Mouse (Mus musculus): ENCODE measurements around the gene Rab43. TPM values are rescaled to one million over a fixed set of nuclear protein-coding genes. Genes with fewer than 3 reads are reported as not detected.

Gene Rab43
- polyA plus RNA-seq (2011; ENCODE audit: insufficient read depth, insufficient read length, low read depth, missing spikeins): 1.6 and 2.5 TPM in 2 replicates

- Histone ChIP-seq H3K36me3 (ENCODE audit: control insufficient read depth, insufficient read depth, low read length, poor library complexity, severe bottlenecking) (no peaks in the 10 kb centered on the region), H3K9ac (ENCODE audit: low read depth, poor library complexity, severe bottlenecking) (peak within 1 kb of the TSS; percentile 75), H3K27me3 (ENCODE audit: control insufficient read depth, insufficient read depth, low read length, poor library complexity, severe bottlenecking) (no peaks in the 10 kb centered on the region), H3K4me3 (ENCODE audit: low read depth, low read length) (peak within 1 kb of the TSS; percentile 92), H3K4me1 (ENCODE audit: control insufficient read depth, insufficient read depth, low read length) (no peaks in the 10 kb centered on the region), H3K9me3 (replicated peaks; ENCODE audit: control insufficient read depth, insufficient read depth, low read length, poor library complexity, severe bottlenecking) (no peaks in the 10 kb centered on the region), H3K27ac (ENCODE audit: insufficient read depth, low read length) (no peak within 1 kb of the TSS)
- no peak for TF ChIP-seq POLR2A (IDR thresholded peaks at IDR 0.05; ENCODE audit: insufficient read depth, low read length)
- 0 out of 2 replicates have a peak, but pooled peaks have one; percentile 14 for TF ChIP-seq EP300 (IDR thresholded peaks at IDR 0.05; ENCODE audit: insufficient read depth, low read depth, low read length)
Measured at GRCm38 (mm10) chr6:87811675-87812338, at the start of gene Rab43. Rab43 (minus strand) TSS chr6:87812164.

- no peak overlapping the region for H3K4me3 ChIP-seq (ENCODE audit: low read depth, low read length)
- TF ChIP-seq CTCF (IDR thresholded peaks at IDR 0.05; ENCODE audit: low read depth, low read length) (no peak), POLR2A (IDR thresholded peaks at IDR 0.05; ENCODE audit: insufficient read depth, low read length) (no peak), EP300 (IDR thresholded peaks at IDR 0.05; ENCODE audit: insufficient read depth, low read depth, low read length) (no peak)
- no peak overlapping the region for H3K27ac ChIP-seq (ENCODE audit: insufficient read depth, low read length)
- no peaks in the 10 kb centered on the region for H3K9me3 ChIP-seq (replicated peaks; ENCODE audit: control insufficient read depth, insufficient read depth, low read length, poor library complexity, severe bottlenecking)
- H3K9ac ChIP-seq (ENCODE audit: low read depth, poor library complexity, severe bottlenecking): no peak overlapping the region
- H3K27me3 ChIP-seq (ENCODE audit: control insufficient read depth, insufficient read depth, low read length, poor library complexity, severe bottlenecking): no peaks in the 10 kb centered on the region
- no peaks in the 10 kb centered on the region for H3K4me1 ChIP-seq (ENCODE audit: control insufficient read depth, insufficient read depth, low read length)
- no peaks in the 10 kb centered on the region for H3K36me3 ChIP-seq (ENCODE audit: control insufficient read depth, insufficient read depth, low read length, poor library complexity, severe bottlenecking)
Measured at GRCm38 (mm10) chr6:87857071-87857470, 45.1 kb upstream of the Rab43 start.

DNA sequence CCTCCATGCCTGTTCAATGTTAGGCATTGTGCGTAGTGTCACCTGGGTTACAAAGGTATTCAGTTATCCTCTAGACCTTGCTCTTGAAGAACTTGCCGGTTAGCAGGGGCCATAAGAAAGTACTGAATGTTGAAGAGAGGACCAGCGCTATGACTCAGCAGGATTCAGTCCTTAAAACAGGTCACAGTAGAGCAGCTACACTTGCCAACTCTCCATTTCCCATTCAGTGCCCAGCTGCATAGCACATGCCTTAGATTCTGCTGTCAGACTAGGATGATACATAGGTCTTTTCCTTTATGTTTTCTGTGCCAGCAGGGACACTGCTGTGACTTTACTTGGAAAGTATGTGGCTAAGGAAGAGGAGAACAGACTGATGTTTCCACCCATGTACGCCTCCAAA is 41.5 kb upstream of the Rab43 start:
- H3K4me3 ChIP-seq (ENCODE audit: low read depth, low read length): no peak overlapping the region

DNA sequence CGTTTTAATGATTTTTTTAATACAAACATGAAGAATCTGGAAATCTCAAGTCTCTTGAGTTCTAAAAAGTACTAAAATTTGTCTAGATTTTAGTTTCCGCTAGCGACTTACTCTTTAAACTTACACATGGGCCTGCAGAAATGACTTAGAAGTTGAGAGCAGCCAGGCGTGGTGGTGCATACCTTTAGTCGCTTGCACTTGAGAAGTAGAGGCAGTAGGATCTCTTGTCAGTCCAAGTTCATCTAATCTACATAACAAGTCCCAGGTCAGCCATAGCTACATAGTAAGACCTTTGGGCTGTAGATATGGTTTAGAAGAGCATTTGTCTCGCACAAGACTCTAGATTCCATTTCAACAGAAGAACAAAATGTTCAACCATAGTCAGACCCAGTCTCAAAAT is 39.9 kb upstream of the Rab43 start:
- Histone ChIP-seq H3K9ac (ENCODE audit: low read depth, poor library complexity, severe bottlenecking) (peak overlapping the region; percentile 96), H3K36me3 (ENCODE audit: control insufficient read depth, insufficient read depth, low read length, poor library complexity, severe bottlenecking) (peaks cover 22% of the 10 kb centered on the region), H3K27ac (ENCODE audit: insufficient read depth, low read length) (no peak overlapping the region), H3K9me3 (replicated peaks; ENCODE audit: control insufficient read depth, insufficient read depth, low read length, poor library complexity, severe bottlenecking) (no peaks in the 10 kb centered on the region), H3K4me3 (ENCODE audit: low read depth, low read length) (no peak overlapping the region), H3K4me1 (ENCODE audit: control insufficient read depth, insufficient read depth, low read length) (no peaks in the 10 kb centered on the region), H3K27me3 (ENCODE audit: control insufficient read depth, insufficient read depth, low read length, poor library complexity, severe bottlenecking) (no peaks in the 10 kb centered on the region)
- no peak for TF ChIP-seq CTCF (IDR thresholded peaks at IDR 0.05; ENCODE audit: low read depth, low read length)
- TF ChIP-seq EP300 (IDR thresholded peaks at IDR 0.05; ENCODE audit: insufficient read depth, low read depth, low read length): no peak
- no peak for TF ChIP-seq POLR2A (IDR thresholded peaks at IDR 0.05; ENCODE audit: insufficient read depth, low read length)

More for the DNA sequence above, 41.5 kb upstream of the Rab43 start:
- Histone ChIP-seq H3K9ac (ENCODE audit: low read depth, poor library complexity, severe bottlenecking) (no peak overlapping the region), H3K27ac (ENCODE audit: insufficient read depth, low read length) (peak overlapping the region; percentile 62; the same call in 1 of the 2 replicates), H3K4me1 (ENCODE audit: control insufficient read depth, insufficient read depth, low read length) (no peaks in the 10 kb centered on the region), H3K9me3 (replicated peaks; ENCODE audit: control insufficient read depth, insufficient read depth, low read length, poor library complexity, severe bottlenecking) (no peaks in the 10 kb centered on the region), H3K36me3 (ENCODE audit: control insufficient read depth, insufficient read depth, low read length, poor library complexity, severe bottlenecking) (peaks cover 7% of the 10 kb centered on the region), H3K27me3 (ENCODE audit: control insufficient read depth, insufficient read depth, low read length, poor library complexity, severe bottlenecking) (no peaks in the 10 kb centered on the region)
- TF ChIP-seq CTCF (IDR thresholded peaks at IDR 0.05; ENCODE audit: low read depth, low read length) (no peak), POLR2A (IDR thresholded peaks at IDR 0.05; ENCODE audit: insufficient read depth, low read length) (no peak), EP300 (IDR thresholded peaks at IDR 0.05; ENCODE audit: insufficient read depth, low read depth, low read length) (no peak)

DNA sequence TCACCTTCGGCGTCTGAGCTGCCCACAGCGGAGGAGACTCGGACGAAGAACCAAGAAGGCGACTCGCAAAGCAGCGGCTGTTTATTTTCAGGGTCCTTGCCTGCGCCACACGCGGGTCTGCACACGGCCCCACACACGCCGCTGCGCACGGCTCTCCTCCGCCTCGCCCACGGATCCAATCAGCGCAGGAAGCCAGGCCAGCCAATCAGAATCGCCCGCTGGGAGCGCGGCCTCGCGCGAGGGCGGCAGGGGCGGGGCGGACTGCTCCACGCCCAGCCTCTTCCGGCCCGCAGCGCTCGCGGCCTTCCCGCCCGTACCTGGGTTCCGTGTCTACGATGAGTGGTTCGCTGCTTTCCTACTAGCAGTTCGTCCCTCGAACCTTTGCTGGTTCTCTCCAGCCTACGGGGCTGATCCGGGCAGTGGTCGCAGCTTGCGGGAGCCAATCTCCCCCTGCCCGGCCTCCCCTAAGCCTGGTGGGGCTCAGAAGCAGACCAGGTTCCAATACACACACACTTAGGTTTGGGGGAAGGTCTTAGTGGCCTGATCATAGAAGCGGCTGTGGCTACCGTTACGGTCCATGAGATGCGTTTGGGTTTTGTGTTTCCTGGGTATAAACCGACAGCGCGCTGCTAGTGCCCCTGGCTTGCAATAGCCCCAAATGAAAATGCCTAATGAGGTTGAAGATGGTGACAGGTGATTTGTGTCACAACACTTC is 39.1 kb upstream of the Rab43 start, which contains the start of gene Cnbp:
Gene Cnbp, minus strand, starts transcription at position 207 of the 715 bp plus-strand sequence.
- H3K36me3 ChIP-seq (ENCODE audit: control insufficient read depth, insufficient read depth, low read length, poor library complexity, severe bottlenecking): peaks cover 30% of the 10 kb centered on the region
- peak within 1 kb of the TSS; percentile 81 for H3K27ac ChIP-seq (ENCODE audit: insufficient read depth, low read length)
- H3K9me3 ChIP-seq (replicated peaks; ENCODE audit: control insufficient read depth, insufficient read depth, low read length, poor library complexity, severe bottlenecking): no peaks in the 10 kb centered on the region
- H3K4me1 ChIP-seq (ENCODE audit: control insufficient read depth, insufficient read depth, low read length): no peaks in the 10 kb centered on the region
- H3K4me3 ChIP-seq (ENCODE audit: low read depth, low read length): peak within 1 kb of the TSS; percentile 91
- peak; percentile 50 for TF ChIP-seq POLR2A (IDR thresholded peaks at IDR 0.05; ENCODE audit: insufficient read depth, low read length)
- TF ChIP-seq EP300 (IDR thresholded peaks at IDR 0.05; ENCODE audit: insufficient read depth, low read depth, low read length): no peak
- H3K27me3 ChIP-seq (ENCODE audit: control insufficient read depth, insufficient read depth, low read length, poor library complexity, severe bottlenecking): no peaks in the 10 kb centered on the region
- peak within 1 kb of the TSS; percentile 96 for H3K9ac ChIP-seq (ENCODE audit: low read depth, poor library complexity, severe bottlenecking)

All from ES-Bruce4 (cell line).